Mouse (Mus musculus) kidney, adult 2 months (tissue): Measurements from ENCODE around the gene Yif1b.

Experiments
- CTCF ChIP-seq: fragments of 200-500 bp; conservative IDR thresholded peaks from 2 replicates; pipeline ENCODE4 v1.5.1; 2011; ENCODE audit warnings: low read depth, mild to moderate bottlenecking, control low read depth, low read length, moderate library complexity, mixed read lengths; ENCODE audit not compliant: insufficient read depth, insufficient read length
- POLR2A ChIP-seq: fragments of 200-500 bp; IDR thresholded peaks from one replicate; pipeline ENCODE4 v1.6.1; 2011; ENCODE audit warnings: low read depth, low read length, control low read depth

DNA sequence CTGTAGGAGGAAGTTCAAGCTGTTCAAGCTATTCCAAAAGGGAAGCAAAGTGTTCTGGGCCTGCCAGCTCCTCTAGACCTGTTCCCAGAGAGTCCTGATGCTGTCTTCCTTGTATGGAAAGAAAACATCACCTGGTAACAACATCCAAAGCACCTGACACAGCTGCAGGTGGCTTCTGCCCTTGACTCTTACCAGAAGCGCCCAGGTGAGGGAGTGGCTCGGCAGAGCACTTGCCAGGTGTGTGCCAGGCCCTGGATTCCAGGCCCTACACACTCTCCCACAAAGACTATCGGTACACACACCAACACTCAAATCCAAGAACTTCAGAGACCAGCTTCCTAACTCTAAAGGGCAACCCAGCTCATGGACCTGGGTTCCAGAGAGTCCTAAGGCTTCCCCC, 25.7 kb downstream of the Yif1b start:
- TF ChIP-seq CTCF (no peak), POLR2A (no peak)
